In genomic region chr9:17272616-17273015, GRCm38 (mm10) we compare ENCODE assay signal across 24 mouse cellular contexts.
DNase-seq lines count a peak whose midpoint lies in the region; ATAC-seq and TF ChIP-seq lines count a peak whose summit lies in the region.
"Had no signal": no experiment of that assay in that cellular context is flagged by ENCODE, and none has a peak within 500 bp of the region (broad histone marks: within the 10 kb centered on the region; RNA-seq: fewer than 3 reads in every experiment).

No protein-coding gene starts in this region.

- no peaks in the 10 kb centered on the region for H3K27me3 ChIP-seq in embryonic facial prominence, embryonic 14.5 days (replicated peaks; ENCODE audit: control insufficient read depth, insufficient read depth, low read length)
- H3K27me3 ChIP-seq in embryonic facial prominence, embryonic 10.5 days (replicated peaks; ENCODE audit: low read depth, poor library complexity, severe bottlenecking) = no peaks in the 10 kb centered on the region
- no peaks in the 10 kb centered on the region for H3K27me3 ChIP-seq in kidney, postnatal 0 days (ENCODE audit: insufficient read depth, low read length)
- H3K27me3 ChIP-seq in limb, embryonic 14.5 days (ENCODE audit: control insufficient read depth, insufficient read depth, low read length) = no peaks in the 10 kb centered on the region
- H3K27me3 ChIP-seq in limb, embryonic 10.5 days (ENCODE audit: low read depth, poor library complexity, severe bottlenecking) = no peaks in the 10 kb centered on the region
- H3K27me3 ChIP-seq: CH12.LX; embryonic facial prominence, embryonic 13.5 days; forebrain, embryonic 13.5 days; forebrain, embryonic 15.5 days; Patski had no signal

- DNase-seq in embryonic facial prominence, embryonic 14.5 days (ENCODE audit: low spot score) = peak; percentile 60
- no peak for DNase-seq in embryonic facial prominence, embryonic 10.5 days (ENCODE audit: low spot score)
- DNase-seq in kidney, postnatal 0 days (ENCODE audit: low spot score) = peak; percentile 56
- DNase-seq in kidney, postnatal 14 days = no peak
- peak; percentile 26 for DNase-seq in limb, embryonic 14.5 days (ENCODE audit: low spot score)
- no peak for DNase-seq in limb, embryonic 10.5 days (ENCODE audit: low spot score)
- DNase-seq in forelimb bud, embryonic 11.5 days (ENCODE audit: low read depth, low spot score) = peak; percentile 10
- DNase-seq: adrenal gland, adult 8-10 months; adrenal gland, postnatal 14 days; adrenal gland, postnatal 36 days; B cell, adult 2 months; cerebellum, adult 11-12 months; cerebellum, adult 2 months; cerebellum, adult 9-10 months; cerebellum, postnatal 10 days; cerebellum, postnatal 25 days had no signal

- 34% methylated on average over 2 of the region's 2 CpGs for WGBS in embryonic facial prominence, embryonic 14.5 days
- 66% methylated on average over 2 of the region's 2 CpGs for WGBS in embryonic facial prominence, embryonic 10.5 days
- 43% methylated on average over 2 of the region's 2 CpGs for WGBS in kidney, postnatal 0 days
- 28% methylated on average over 2 of the region's 2 CpGs for WGBS in limb, embryonic 14.5 days
- WGBS in limb, embryonic 10.5 days = 45% methylated on average over 2 of the region's 2 CpGs

- no peak overlapping the region for H3K4me3 ChIP-seq in embryonic facial prominence, embryonic 14.5 days (ENCODE audit: low read depth, low read length)
- no peak overlapping the region for H3K4me3 ChIP-seq in embryonic facial prominence, embryonic 10.5 days
- H3K4me3 ChIP-seq in kidney, postnatal 0 days (replicated peaks; ENCODE audit: low read depth, low read length) = no peak overlapping the region
- no peak overlapping the region for H3K4me3 ChIP-seq in limb, embryonic 14.5 days (replicated peaks; ENCODE audit: low read length)
- H3K4me3 ChIP-seq in limb, embryonic 10.5 days = no peak overlapping the region
- H3K4me3 ChIP-seq: embryonic facial prominence, embryonic 13.5 days; forebrain, embryonic 13.5 days; forebrain, embryonic 15.5 days had no signal

- no peaks in the 10 kb centered on the region for H3K36me3 ChIP-seq in embryonic facial prominence, embryonic 14.5 days (ENCODE audit: control insufficient read depth, insufficient read depth, low read length)
- no peaks in the 10 kb centered on the region for H3K36me3 ChIP-seq in embryonic facial prominence, embryonic 10.5 days (replicated peaks)
- no peaks in the 10 kb centered on the region for H3K36me3 ChIP-seq in kidney, postnatal 0 days (ENCODE audit: insufficient read depth, low read length)
- no peaks in the 10 kb centered on the region for H3K36me3 ChIP-seq in limb, embryonic 14.5 days (ENCODE audit: control insufficient read depth, insufficient read depth, low read length)
- no peaks in the 10 kb centered on the region for H3K36me3 ChIP-seq in limb, embryonic 10.5 days
- H3K36me3 ChIP-seq: embryonic facial prominence, embryonic 13.5 days; forebrain, embryonic 15.5 days; G1E had no signal

- no peak for ATAC-seq in embryonic facial prominence, embryonic 14.5 days (ENCODE audit: low read depth)
- no peak for ATAC-seq in kidney, postnatal 0 days (replicated peaks; ENCODE audit: low FRiP score, low read depth)
- ATAC-seq in limb, embryonic 14.5 days (ENCODE audit: low FRiP score, low read depth) = no peak
- ATAC-seq: activated CD4-positive, CD25-positive, alpha-beta regulatory T cell, adult 4 months; CD4-positive, CD25-positive, alpha-beta regulatory T cell, adult 4 months; forebrain, embryonic 13.5 days; forebrain, embryonic 15.5 days; Patski had no signal

- no peak overlapping the region for H3K27ac ChIP-seq in embryonic facial prominence, embryonic 14.5 days (replicated peaks; ENCODE audit: low read depth, low read length)
- H3K27ac ChIP-seq in embryonic facial prominence, embryonic 10.5 days (replicated peaks) = no peak overlapping the region
- no peak overlapping the region for H3K27ac ChIP-seq in kidney, postnatal 0 days
- H3K27ac ChIP-seq in limb, embryonic 14.5 days (replicated peaks; ENCODE audit: low read depth, low read length) = no peak overlapping the region
- no peak overlapping the region for H3K27ac ChIP-seq in limb, embryonic 10.5 days
- H3K27ac ChIP-seq: embryonic facial prominence, embryonic 13.5 days; forebrain, embryonic 13.5 days; forebrain, embryonic 15.5 days had no signal

- H3K4me1 ChIP-seq in embryonic facial prominence, embryonic 14.5 days (ENCODE audit: control insufficient read depth, insufficient read depth, low read length) = no peaks in the 10 kb centered on the region
- no peaks in the 10 kb centered on the region for H3K4me1 ChIP-seq in embryonic facial prominence, embryonic 10.5 days
- H3K4me1 ChIP-seq in kidney, postnatal 0 days (replicated peaks; ENCODE audit: insufficient read depth, low read length) = no peaks in the 10 kb centered on the region
- H3K4me1 ChIP-seq in limb, embryonic 14.5 days (ENCODE audit: control insufficient read depth, insufficient read depth, low read length) = no peaks in the 10 kb centered on the region
- no peaks in the 10 kb centered on the region for H3K4me1 ChIP-seq in limb, embryonic 10.5 days
- H3K4me1 ChIP-seq: embryonic facial prominence, embryonic 13.5 days had no signal

- H3K9me3 ChIP-seq in embryonic facial prominence, embryonic 14.5 days (ENCODE audit: control insufficient read depth, low read length) = no peaks in the 10 kb centered on the region
- H3K9me3 ChIP-seq in embryonic facial prominence, embryonic 10.5 days = no peaks in the 10 kb centered on the region
- no peaks in the 10 kb centered on the region for H3K9me3 ChIP-seq in kidney, postnatal 0 days (replicated peaks; ENCODE audit: low read length)
- H3K9me3 ChIP-seq in limb, embryonic 14.5 days (ENCODE audit: control insufficient read depth, low read length) = no peaks in the 10 kb centered on the region
- no peaks in the 10 kb centered on the region for H3K9me3 ChIP-seq in limb, embryonic 10.5 days (replicated peaks)
- H3K9me3 ChIP-seq: embryonic facial prominence, embryonic 13.5 days; forebrain, embryonic 13.5 days; forebrain, embryonic 15.5 days; G1E had no signal

- no peak for TF ChIP-seq CTCF in kidney, postnatal 0 days (IDR thresholded peaks at IDR 0.05; ENCODE audit: low read depth)

- no peak overlapping the region for H3K4me2 ChIP-seq in embryonic facial prominence, embryonic 14.5 days (ENCODE audit: low read depth, low read length)
- no peak overlapping the region for H3K4me2 ChIP-seq in kidney, postnatal 0 days (ENCODE audit: low read length)
- no peak overlapping the region for H3K4me2 ChIP-seq in limb, embryonic 14.5 days (replicated peaks; ENCODE audit: low read depth, low read length, severe bottlenecking)
- H3K4me2 ChIP-seq: embryonic facial prominence, embryonic 13.5 days; forebrain, embryonic 13.5 days; forebrain, embryonic 15.5 days had no signal

- no peak overlapping the region for H3K9ac ChIP-seq in embryonic facial prominence, embryonic 14.5 days (ENCODE audit: low read depth, low read length)
- H3K9ac ChIP-seq in kidney, postnatal 0 days (ENCODE audit: low read depth, low read length) = no peak overlapping the region
- no peak overlapping the region for H3K9ac ChIP-seq in limb, embryonic 14.5 days (ENCODE audit: low read depth, low read length, severe bottlenecking)
- H3K9ac ChIP-seq: embryonic facial prominence, embryonic 13.5 days; forebrain, embryonic 13.5 days; forebrain, embryonic 15.5 days had no signal

- TF ChIP-seq POLR2A in limb, embryonic 14.5 days (IDR thresholded peaks at IDR 0.05; ENCODE audit: borderline replicate concordance, extremely low read depth, insufficient read depth, insufficient read length) = no peak

Comparison
In these comparisons a context has a peak if more than half of its experiments do, and no peak if none do; other contexts are left out.
1. DNase-seq: peak in embryonic facial prominence, embryonic 14.5 days (single experiment), kidney, postnatal 0 days (single experiment), limb, embryonic 14.5 days (single experiment) and forelimb bud, embryonic 11.5 days (single experiment); none in embryonic facial prominence, embryonic 10.5 days (single experiment), kidney, postnatal 14 days (single experiment) and limb, embryonic 10.5 days (single experiment).